ENCODE assay signal across 8 mouse cellular contexts in the genomic region with DNA sequence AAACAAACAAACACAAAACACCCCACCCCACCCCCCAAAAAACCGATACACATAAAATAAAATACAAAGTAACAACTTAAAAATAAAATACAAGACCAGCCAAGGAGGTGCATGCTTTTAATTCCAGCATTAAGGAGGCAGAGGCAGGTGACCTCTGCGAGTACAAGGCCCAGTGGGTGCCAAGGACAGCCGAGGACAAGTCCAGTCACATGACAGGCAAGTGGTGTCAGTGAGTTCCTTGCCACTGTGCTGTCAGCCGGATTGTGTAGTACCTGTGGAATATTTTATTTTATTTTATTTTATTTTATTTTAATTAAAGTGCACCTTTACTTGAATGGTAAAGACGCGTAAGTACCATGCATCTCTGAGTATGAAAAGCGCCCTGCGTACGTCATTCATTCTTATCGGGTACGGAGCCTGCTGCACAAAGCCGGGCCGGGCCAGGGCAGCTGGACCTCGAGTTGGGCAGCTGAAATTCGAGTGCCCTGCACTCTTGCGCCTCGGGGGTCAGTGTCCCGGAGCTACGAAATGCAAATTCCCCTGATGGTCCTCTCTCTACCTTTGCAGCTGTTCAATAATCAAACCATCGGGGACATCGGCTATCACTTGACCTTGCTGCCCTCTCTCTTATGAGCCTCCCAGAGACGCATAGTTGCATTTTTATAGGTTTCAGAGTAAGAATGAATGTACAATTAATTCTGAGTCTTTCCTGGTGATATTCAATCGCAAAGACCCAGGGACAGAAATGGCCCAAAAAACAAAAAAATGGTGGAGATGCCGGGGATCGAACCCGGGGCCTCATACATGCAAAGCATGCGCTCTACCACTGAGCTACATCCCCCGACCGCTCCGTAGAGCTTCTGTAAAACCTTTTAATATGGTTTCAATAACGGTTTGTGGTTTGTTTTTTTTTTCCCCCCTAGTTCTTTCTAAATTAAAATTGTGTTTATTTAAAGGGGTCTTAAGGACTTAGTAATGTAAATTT. TPM values are rescaled to one million over a fixed set of nuclear protein-coding genes. Genes with fewer than 3 reads are reported as not detected.
A peak's percentile ranks its signal among the peaks of the same experiment; 100 is the strongest.
DNase-seq lines count a peak whose midpoint lies in the region; ATAC-seq and TF ChIP-seq lines count a peak whose summit lies in the region.

No protein-coding gene starts in this region.

- H3K9me3 ChIP-seq in limb, embryonic 15.5 days, result no peaks in the 10 kb centered on the region
- no peaks in the 10 kb centered on the region for H3K9me3 ChIP-seq in stomach, embryonic 16.5 days (replicated peaks; ENCODE audit: control insufficient read depth, low read length)

- H3K27me3 ChIP-seq in kidney, adult 2 months (replicated peaks; ENCODE audit: control insufficient read depth, insufficient read depth, low read length), result no peaks in the 10 kb centered on the region
- no peaks in the 10 kb centered on the region for H3K27me3 ChIP-seq in limb, embryonic 15.5 days
- no peaks in the 10 kb centered on the region for H3K27me3 ChIP-seq in stomach, embryonic 16.5 days (ENCODE audit: control insufficient read depth, insufficient read depth, low read length)

- no peak overlapping the region for H3K9ac ChIP-seq in limb, embryonic 15.5 days
- peak overlapping the region; percentile 27; the same call in 1 of the 2 replicates for H3K9ac ChIP-seq in stomach, embryonic 16.5 days (ENCODE audit: low read length)

- no peak for TF ChIP-seq CTCF in kidney, adult 2 months (conservative IDR thresholded peaks at IDR 0.05; ENCODE audit: insufficient read depth, insufficient read length, low read depth, low read length)

- intact Hi-C loops in gastrocnemius, postnatal 36 days (cut with DNase I), result loop anchor here (2.0 kb wide), 1 partner anchor 15 kb away; a partner anchor contains a TSS

- TF ChIP-seq POLR2A in kidney, adult 2 months (IDR thresholded peaks at IDR 0.05; ENCODE audit: low read depth, low read length), result no peak

- peak; percentile 79 for DNase-seq in layer of hippocampus, adult 11-12 months (ENCODE audit: low spot score)
- DNase-seq in layer of hippocampus, adult 9-11 months, result no peak
- DNase-seq in cerebellum, postnatal 10 days, result peak; percentile 87 to 88
- peak; percentile 47 to 56 for DNase-seq in gastrocnemius, postnatal 36 days
- peak; percentile 86 for DNase-seq in kidney, adult 2 months
- peak; percentile 76 for DNase-seq in naive thymus-derived CD4-positive, alpha-beta T cell, adult 2 months (ENCODE audit: low read depth)

- 25% methylated on average over 31 of the region's 31 CpGs for WGBS in kidney, adult 2 months
- WGBS in limb, embryonic 15.5 days, result 15% methylated on average over 31 of the region's 31 CpGs
- 13% methylated on average over 31 of the region's 31 CpGs for WGBS in stomach, embryonic 16.5 days

- H3K36me3 ChIP-seq in kidney, adult 2 months (ENCODE audit: control insufficient read depth, insufficient read depth, low read length), result no peaks in the 10 kb centered on the region
- no peaks in the 10 kb centered on the region for H3K36me3 ChIP-seq in limb, embryonic 15.5 days
- no peaks in the 10 kb centered on the region for H3K36me3 ChIP-seq in stomach, embryonic 16.5 days (ENCODE audit: control insufficient read depth, insufficient read depth, low read length)

- peak overlapping the region; percentile 30 for H3K4me3 ChIP-seq in kidney, adult 2 months (ENCODE audit: insufficient read depth, low read depth, low read length)
- H3K4me3 ChIP-seq in limb, embryonic 15.5 days, result peak overlapping the region; percentile 29
- H3K4me3 ChIP-seq in stomach, embryonic 16.5 days (replicated peaks; ENCODE audit: low read length), result peak overlapping the region; percentile 41

- H3K4me2 ChIP-seq in limb, embryonic 15.5 days, result peak overlapping the region; percentile 41
- peak overlapping the region; percentile 90 for H3K4me2 ChIP-seq in stomach, embryonic 16.5 days (ENCODE audit: low read depth, low read length)

- H3K4me1 ChIP-seq in kidney, adult 2 months (ENCODE audit: control insufficient read depth, insufficient read depth, low read length), result peaks cover 16% of the 10 kb centered on the region; the same call in 1 of the 2 replicates
- peaks cover 15% of the 10 kb centered on the region for H3K4me1 ChIP-seq in limb, embryonic 15.5 days
- peaks cover 9% of the 10 kb centered on the region for H3K4me1 ChIP-seq in stomach, embryonic 16.5 days (ENCODE audit: control insufficient read depth, insufficient read depth, low read length)

- H3K27ac ChIP-seq in kidney, adult 2 months (ENCODE audit: insufficient read depth, low read depth, low read length), result peak overlapping the region; percentile 83
- no peak overlapping the region for H3K27ac ChIP-seq in limb, embryonic 15.5 days
- H3K27ac ChIP-seq in stomach, embryonic 16.5 days (ENCODE audit: low read length), result no peak overlapping the region

- ATAC-seq in limb, embryonic 15.5 days (ENCODE audit: insufficient number of reproducible peaks, low FRiP score, low TSS enrichment, low read depth), result no peak
- no peak for ATAC-seq in stomach, embryonic 16.5 days (ENCODE audit: insufficient read depth, low FRiP score)

RNA-seq across cellular contexts. Expression of a gene that starts 13.8 kb away (rescaled TPM):
- 1,000 to 10,000 TPM; 1,061 to 1,578 TPM for total RNA-seq in gastrocnemius, postnatal 36 days (2021)
- 1,123 and 1,352 TPM in 2 replicates for polyA plus RNA-seq in kidney, adult 2 months (2012; rRNA removed)
- 1,133 and 1,236 TPM in 2 replicates for polyA plus RNA-seq in limb, embryonic 15.5 days (2015; fragmentation: Nextera tagmentation; extraction: Ambion mirVana)
- 1,047 and 1,111 TPM in 2 replicates for polyA plus RNA-seq in stomach, embryonic 16.5 days (2015; fragmentation: Nextera tagmentation; extraction: Ambion mirVana)

RNA-seq across cellular contexts. Expression of a gene that starts 14.7 kb away (rescaled TPM):
- total RNA-seq in gastrocnemius, postnatal 36 days (2021), result under 1 TPM in 1 of 2 experiments, not detected in 1; 0.20 TPM
- 0.33 and 0.58 TPM in 2 replicates for polyA plus RNA-seq in kidney, adult 2 months (2012; rRNA removed)
- polyA plus RNA-seq in limb, embryonic 15.5 days (2015; fragmentation: Nextera tagmentation; extraction: Ambion mirVana), result 0.14 and 0.32 TPM in 2 replicates
- polyA plus RNA-seq in stomach, embryonic 16.5 days (2015; fragmentation: Nextera tagmentation; extraction: Ambion mirVana), result 0.32 and 0.37 TPM in 2 replicates

RNA-seq across cellular contexts. Expression of a gene that starts 30.1 kb away (rescaled TPM):
- total RNA-seq in gastrocnemius, postnatal 36 days (2021), result 1 to 10 TPM; 3.4 to 4.3 TPM
- 10.8 and 16.4 TPM in 2 replicates for polyA plus RNA-seq in kidney, adult 2 months (2012; rRNA removed)
- 9.0 and 9.2 TPM in 2 replicates for polyA plus RNA-seq in limb, embryonic 15.5 days (2015; fragmentation: Nextera tagmentation; extraction: Ambion mirVana)
- polyA plus RNA-seq in stomach, embryonic 16.5 days (2015; fragmentation: Nextera tagmentation; extraction: Ambion mirVana), result 8.4 and 10.8 TPM in 2 replicates

RNA-seq across cellular contexts. Expression of a gene that starts 37.6 kb away (rescaled TPM):
- 1 to 10 TPM; 3.8 to 4.0 TPM for total RNA-seq in gastrocnemius, postnatal 36 days (2021)
- polyA plus RNA-seq in kidney, adult 2 months (2012; rRNA removed), result 12.1 and 13.0 TPM in 2 replicates
- 32.4 and 33.0 TPM in 2 replicates for polyA plus RNA-seq in limb, embryonic 15.5 days (2015; fragmentation: Nextera tagmentation; extraction: Ambion mirVana)
- polyA plus RNA-seq in stomach, embryonic 16.5 days (2015; fragmentation: Nextera tagmentation; extraction: Ambion mirVana), result 27.7 and 31.8 TPM in 2 replicates
